Mouse (Mus musculus) ES-Bruce4 (cell line): ENCODE measurements around the gene Vmn2r50.
"Not testable (repeated sequence)": the region's sequence is repeated elsewhere in the genome, so short reads cannot be mapped to it uniquely, and the experiment has no call there.

Experiments
- CTCF ChIP-seq: IDR thresholded peaks from one replicate; pipeline ENCODE4 v1.8.1; 2011; ENCODE audit warnings: low read depth, low read length
- POLR2A ChIP-seq: IDR thresholded peaks from one replicate; pipeline ENCODE4 v1.8.1; 2011; ENCODE audit warnings: low read length; ENCODE audit not compliant: insufficient read depth

DNA sequence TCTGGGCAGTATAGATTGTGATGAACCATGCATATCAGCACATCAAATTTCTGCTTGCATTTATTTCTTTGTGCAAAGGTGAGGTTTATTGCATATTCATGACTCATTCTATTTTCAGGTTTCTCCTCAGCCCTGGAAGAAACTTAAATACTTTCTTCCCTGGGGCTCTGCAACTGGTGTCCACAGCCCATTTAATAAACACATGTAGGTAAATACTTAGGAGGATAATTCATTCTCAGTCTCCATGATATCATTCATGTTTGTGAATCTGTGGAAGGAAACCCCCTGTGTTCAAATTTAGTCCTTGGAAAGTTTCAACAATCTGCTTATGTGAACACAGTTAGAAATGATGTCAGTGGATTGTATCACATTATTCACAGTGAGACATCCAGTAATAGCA lies at the start of gene Vmn2r50:
- TF ChIP-seq CTCF, POLR2A: not testable (repeated sequence)
